Comparison of ENCODE assay signal across 8 mouse cellular contexts in genomic region chr11:52888150-52888549, GRCm38 (mm10).
A peak's percentile ranks its signal among the peaks of the same experiment; 100 is the strongest.
DNase-seq lines count a peak whose midpoint lies in the region.
"Had no signal": no experiment of that assay in that cellular context is flagged by ENCODE, and none has a peak within 500 bp of the region (broad histone marks: within the 10 kb centered on the region; RNA-seq: fewer than 3 reads in every experiment).

No protein-coding gene starts in this region.

- intact Hi-C loops in gastrocnemius, postnatal 14 days (cut with DNase I; ENCODE audit: low total_unique reads), result no loop called here

- peak; percentile 54 to 62 for DNase-seq in left cerebral cortex, adult 18-20 months (ENCODE audit: low spot score in 2 of 2)
- no peak for DNase-seq in left cerebral cortex, adult 11 months (ENCODE audit: low spot score)
- DNase-seq in embryo, embryonic 11 days, result peak; percentile 21
- DNase-seq in left cerebral cortex, adult 9 months (ENCODE audit: low spot score in 2 of 2), result peak; percentile 32 to 56
- peak; percentile 31 for DNase-seq in retina, postnatal 7 days (ENCODE audit: low read depth, low spot score)
- no peak for DNase-seq in kidney, postnatal 25 days
- no peak for DNase-seq in gastrocnemius, postnatal 14 days
- DNase-seq: heart, adult 18-20 months had no signal

Comparison
In these comparisons a context has a peak if more than half of its experiments do, and no peak if none do; other contexts are left out.
1. DNase-seq: peak in left cerebral cortex, adult 18-20 months (2 of 2), embryo, embryonic 11 days (single experiment), left cerebral cortex, adult 9 months (2 of 2) and retina, postnatal 7 days (single experiment); none in left cerebral cortex, adult 11 months (single experiment), kidney, postnatal 25 days (0 of 2) and gastrocnemius, postnatal 14 days (single experiment).